Mouse (Mus musculus): ENCODE measurements at regions not wholly inside any gene's neighbourhood (a gene's known extent, or its start where the extent isn't known, plus 50 kb on each side); places are given as distances from the start of the nearest gene placed in this dataset.
A peak's percentile ranks its signal among the peaks of the same experiment; 100 is the strongest.

DNA sequence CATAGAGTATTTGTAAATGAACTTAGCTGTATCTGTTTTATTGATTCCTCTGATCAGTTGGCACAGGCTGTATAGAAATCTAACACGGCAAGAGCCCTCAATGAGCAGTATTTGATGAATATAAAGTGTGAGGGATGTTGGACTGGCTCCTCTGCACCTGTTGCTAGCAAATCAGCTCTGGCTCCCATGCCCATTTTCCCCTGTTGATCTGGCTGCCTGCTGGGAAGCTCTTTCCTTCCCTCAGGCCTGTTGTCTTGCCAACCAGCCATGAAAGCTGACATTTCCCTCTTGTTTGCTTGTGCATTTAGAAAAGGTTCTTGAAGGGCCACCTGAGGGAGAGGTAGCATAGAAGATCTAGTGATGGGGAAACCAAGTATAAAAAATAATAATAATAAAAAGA, 1216.2 kb upstream of the Slc10a2 start:
- no peak for ATAC-seq (ENCODE audit: low FRiP score)
- no peak for DNase-seq (ENCODE audit: low spot score, missing footprints)
- Histone ChIP-seq H3K27me3 (ENCODE audit: control insufficient read depth, insufficient read depth, low read length) (no peaks in the 10 kb centered on the region), H3K9ac (ENCODE audit: low read length) (no peak overlapping the region), H3K9me3 (ENCODE audit: control insufficient read depth, low read length) (no peaks in the 10 kb centered on the region), H3K4me2 (no peak overlapping the region), H3K4me3 (ENCODE audit: low read depth, low read length) (no peak overlapping the region), H3K4me1 (ENCODE audit: control insufficient read depth, insufficient read depth, low read length) (no peaks in the 10 kb centered on the region), H3K36me3 (ENCODE audit: control insufficient read depth, insufficient read depth, low read length) (no peaks in the 10 kb centered on the region), H3K27ac (ENCODE audit: low read depth, low read length) (no peak overlapping the region)
- WGBS, result 58% methylated on average over 1 of the region's 1 CpGs

DNA sequence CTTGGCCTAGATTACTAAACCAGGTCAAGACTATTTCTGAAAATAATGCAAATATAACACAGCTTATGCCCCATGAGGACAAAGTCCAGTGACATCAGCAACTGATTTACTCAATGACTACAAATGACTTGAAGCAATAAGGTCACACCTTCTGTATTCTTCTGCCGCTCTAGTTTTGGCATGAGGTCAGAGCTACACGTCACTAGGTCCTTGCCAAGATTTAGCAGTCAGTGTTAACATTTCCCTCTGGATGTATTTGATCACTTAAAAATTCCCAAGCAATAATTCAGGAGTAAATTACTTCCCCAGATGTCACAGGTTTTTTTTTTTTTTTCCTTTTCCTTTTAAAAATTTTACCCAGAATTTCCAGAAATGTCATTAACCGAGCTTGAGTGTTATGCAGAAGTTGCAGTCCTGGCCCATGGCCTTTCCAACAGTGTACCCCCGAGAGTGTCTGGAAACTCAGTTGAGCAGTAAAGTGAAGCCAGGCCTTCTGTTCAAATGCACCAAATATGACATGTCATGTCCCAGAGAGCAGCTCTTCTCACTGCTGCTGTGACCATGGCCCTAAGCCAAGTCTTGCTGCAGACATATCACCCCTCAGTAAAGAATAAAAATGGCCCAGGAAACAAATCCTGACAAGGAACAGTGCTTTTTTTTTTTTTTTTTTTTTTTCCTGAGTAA, 1210.2 kb upstream of the Slc10a2 start:
- ATAC-seq (ENCODE audit: low FRiP score) (no peak), DNase-seq (ENCODE audit: low spot score, missing footprints) (no peak)
- no peak overlapping the region for H3K9ac ChIP-seq (ENCODE audit: low read length)
- H3K27me3 ChIP-seq (ENCODE audit: control insufficient read depth, insufficient read depth, low read length), result no peaks in the 10 kb centered on the region
- no peak overlapping the region for H3K4me2 ChIP-seq
- 89% methylated on average over 4 of the region's 4 CpGs for whole genome bisulfite sequencing
- H3K4me1 ChIP-seq (ENCODE audit: control insufficient read depth, insufficient read depth, low read length), result no peaks in the 10 kb centered on the region
- H3K9me3 ChIP-seq (ENCODE audit: control insufficient read depth, low read length), result no peaks in the 10 kb centered on the region
- no peak overlapping the region for H3K27ac ChIP-seq (ENCODE audit: low read depth, low read length)
- H3K4me3 ChIP-seq (ENCODE audit: low read depth, low read length), result no peak overlapping the region
- H3K36me3 ChIP-seq (ENCODE audit: control insufficient read depth, insufficient read depth, low read length), result no peaks in the 10 kb centered on the region

- no peaks in the 10 kb centered on the region for H3K9me3 ChIP-seq (ENCODE audit: control insufficient read depth, low read length)
- H3K4me3 ChIP-seq (ENCODE audit: low read depth, low read length), result no peak overlapping the region
- H3K27ac ChIP-seq (ENCODE audit: low read depth, low read length), result no peak overlapping the region
- H3K27me3 ChIP-seq (ENCODE audit: control insufficient read depth, insufficient read depth, low read length), result no peaks in the 10 kb centered on the region
- no peak overlapping the region for H3K9ac ChIP-seq (ENCODE audit: low read length)
- H3K4me1 ChIP-seq (ENCODE audit: control insufficient read depth, insufficient read depth, low read length), result no peaks in the 10 kb centered on the region
- no peaks in the 10 kb centered on the region for H3K36me3 ChIP-seq (ENCODE audit: control insufficient read depth, insufficient read depth, low read length)
- ATAC-seq (ENCODE audit: low FRiP score), result peak; percentile 55; the same call in 1 of the 2 replicates
- DNase-seq (ENCODE audit: low spot score, missing footprints), result no peak
- H3K4me2 ChIP-seq, result no peak overlapping the region
- WGBS, result 55% methylated on average over 3 of the region's 3 CpGs
These were observed 1183.7 kb upstream of the Slc10a2 start for GRCm38 (mm10) chr8:6288889-6289288.

DNA sequence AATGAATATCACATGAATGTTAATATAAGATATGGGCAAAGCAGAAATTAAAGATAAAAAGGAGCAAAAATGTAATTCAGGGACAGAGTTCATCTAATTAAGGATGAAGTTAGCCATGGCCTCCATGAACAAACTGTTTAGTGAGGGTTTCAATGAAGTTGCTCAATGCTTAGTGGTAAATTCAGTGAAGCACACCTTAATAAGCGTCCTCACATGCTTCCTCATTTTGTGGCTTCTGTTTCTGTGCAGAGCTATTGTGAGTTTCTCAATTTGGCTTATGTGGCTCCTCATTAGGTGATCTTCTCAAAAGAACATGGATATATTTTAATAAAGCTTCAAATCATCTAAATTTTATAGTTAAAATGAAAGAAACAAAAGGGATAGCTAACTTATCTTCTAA, 1174.8 kb upstream of the Slc10a2 start:
- Histone ChIP-seq H3K4me1 (ENCODE audit: control insufficient read depth, insufficient read depth, low read length) (no peaks in the 10 kb centered on the region), H3K4me3 (ENCODE audit: low read depth, low read length) (no peak overlapping the region), H3K9me3 (ENCODE audit: control insufficient read depth, low read length) (no peaks in the 10 kb centered on the region), H3K27ac (ENCODE audit: low read depth, low read length) (no peak overlapping the region), H3K9ac (ENCODE audit: low read length) (no peak overlapping the region), H3K27me3 (ENCODE audit: control insufficient read depth, insufficient read depth, low read length) (no peaks in the 10 kb centered on the region), H3K4me2 (no peak overlapping the region), H3K36me3 (ENCODE audit: control insufficient read depth, insufficient read depth, low read length) (no peaks in the 10 kb centered on the region)
- ATAC-seq (ENCODE audit: low FRiP score), result no peak
- DNase-seq (ENCODE audit: low spot score, missing footprints), result no peak
- 83% methylated on average over 1 of the region's 1 CpGs for WGBS
